Mouse (Mus musculus) cerebellum, adult 18-20 months (tissue): ENCODE results near the gene Vps18.
A peak's percentile ranks its signal among the peaks of the same experiment; 100 is the strongest.

Source experiments
- DNase-seq, 2 experiments: peaks; one replicate each; pipeline ENCODE4 v3.0.0; 2021

Vps18 gene

DNA sequence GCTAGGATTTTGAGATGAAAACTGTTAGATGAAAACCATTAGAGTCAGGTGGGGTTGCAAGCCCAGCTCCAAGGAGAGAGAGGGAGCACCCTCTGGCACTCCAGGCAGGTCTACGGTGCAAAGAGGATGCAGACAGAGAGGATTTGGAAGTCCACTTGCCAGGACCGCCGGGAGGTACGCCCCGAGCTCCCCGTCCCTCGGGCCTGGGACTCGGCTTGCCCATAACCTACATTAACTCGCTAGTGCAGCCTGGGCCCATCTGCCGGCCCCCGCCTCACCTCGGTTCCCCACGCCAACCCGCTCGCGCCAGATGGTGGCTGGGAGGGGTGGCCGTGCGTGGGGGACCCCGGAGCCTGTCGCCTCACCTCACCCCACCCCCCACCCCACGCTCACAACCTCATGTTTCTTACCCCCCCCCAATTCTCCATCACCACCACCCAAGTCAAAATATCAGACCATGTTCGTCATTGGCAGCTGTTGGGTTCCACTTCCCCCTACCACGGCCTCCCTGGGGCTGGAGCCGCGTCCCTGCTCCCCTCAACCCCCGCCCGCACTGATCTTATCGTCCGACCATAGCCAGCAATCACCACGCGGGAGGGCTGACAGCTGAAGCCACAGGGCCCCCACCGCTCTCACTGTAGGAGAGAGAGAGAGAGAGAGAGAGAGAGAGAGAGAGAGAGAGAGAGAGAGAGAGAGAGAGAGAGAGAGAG, 35.5 kb downstream of the Vps18 start:
- no peak for DNase-seq

DNA sequence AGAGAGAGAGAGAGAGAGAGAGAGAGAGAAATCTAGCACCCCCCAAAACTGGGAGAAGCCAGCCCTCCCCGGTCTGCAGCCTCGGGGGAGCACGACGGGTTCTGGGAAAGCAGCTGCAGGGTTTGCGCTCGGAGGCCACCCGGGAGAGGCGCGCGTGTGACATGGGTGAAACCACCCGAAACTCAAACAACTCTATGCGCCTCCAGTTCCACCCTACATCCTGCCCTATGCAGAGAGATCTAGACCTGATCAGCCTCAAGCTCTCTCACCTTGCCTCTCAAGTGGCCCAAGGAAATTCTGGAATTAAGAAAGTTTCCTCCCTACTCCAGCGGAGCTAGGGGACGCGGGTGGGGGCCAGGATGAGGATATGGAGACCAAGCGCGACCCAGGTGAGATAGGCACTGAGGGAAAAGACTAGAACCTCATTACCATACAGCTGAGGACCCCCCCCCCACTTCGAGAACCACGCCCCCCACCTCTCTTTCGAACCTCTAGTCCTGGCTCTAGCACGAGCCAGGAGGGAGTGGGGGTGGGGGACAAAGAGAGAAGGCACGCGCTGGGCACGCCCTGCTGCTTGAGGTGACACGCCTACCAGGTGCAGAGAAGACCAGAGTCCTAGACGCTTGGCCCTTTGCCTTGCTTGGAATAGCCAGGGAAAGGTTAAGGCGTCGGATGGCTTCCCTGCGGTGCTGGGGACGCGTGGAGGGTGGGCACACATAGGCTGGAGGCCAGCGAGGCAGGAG, 36.2 kb downstream of the Vps18 start:
- DNase-seq = no peak

DNA sequence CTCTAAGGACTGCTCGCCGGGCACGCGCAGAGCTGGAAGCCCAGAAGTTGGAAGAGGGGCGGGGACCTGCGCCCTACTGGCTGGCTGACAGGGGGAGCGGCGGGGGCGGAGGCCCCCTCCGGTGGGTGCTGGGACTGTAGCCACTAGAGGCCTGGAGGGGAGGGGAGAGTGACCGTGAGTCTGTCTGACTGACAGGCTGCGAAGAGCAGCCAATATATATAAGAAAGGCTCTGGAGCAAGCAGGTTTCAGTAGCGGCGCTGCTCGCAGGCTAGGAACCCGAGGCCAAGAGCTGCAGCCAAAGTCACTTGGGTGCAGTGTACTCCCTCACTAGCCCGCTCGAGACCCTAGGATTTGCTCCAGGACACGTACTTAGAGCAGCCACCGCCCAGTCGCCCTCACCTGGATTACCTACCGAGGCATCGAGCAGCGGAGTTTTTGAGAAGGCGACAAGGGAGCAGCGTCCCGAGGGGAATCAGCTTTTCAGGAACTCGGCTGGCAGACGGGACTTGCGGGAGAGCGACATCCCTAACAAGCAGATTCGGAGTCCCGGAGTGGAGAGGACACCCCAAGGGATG, 37.1 kb downstream of the Vps18 start, which contains the start of gene Dll4:
Gene Dll4 (plus strand): TSS at position 217 of the 576 bp plus-strand sequence.
- DNase-seq = no peak

DNA sequence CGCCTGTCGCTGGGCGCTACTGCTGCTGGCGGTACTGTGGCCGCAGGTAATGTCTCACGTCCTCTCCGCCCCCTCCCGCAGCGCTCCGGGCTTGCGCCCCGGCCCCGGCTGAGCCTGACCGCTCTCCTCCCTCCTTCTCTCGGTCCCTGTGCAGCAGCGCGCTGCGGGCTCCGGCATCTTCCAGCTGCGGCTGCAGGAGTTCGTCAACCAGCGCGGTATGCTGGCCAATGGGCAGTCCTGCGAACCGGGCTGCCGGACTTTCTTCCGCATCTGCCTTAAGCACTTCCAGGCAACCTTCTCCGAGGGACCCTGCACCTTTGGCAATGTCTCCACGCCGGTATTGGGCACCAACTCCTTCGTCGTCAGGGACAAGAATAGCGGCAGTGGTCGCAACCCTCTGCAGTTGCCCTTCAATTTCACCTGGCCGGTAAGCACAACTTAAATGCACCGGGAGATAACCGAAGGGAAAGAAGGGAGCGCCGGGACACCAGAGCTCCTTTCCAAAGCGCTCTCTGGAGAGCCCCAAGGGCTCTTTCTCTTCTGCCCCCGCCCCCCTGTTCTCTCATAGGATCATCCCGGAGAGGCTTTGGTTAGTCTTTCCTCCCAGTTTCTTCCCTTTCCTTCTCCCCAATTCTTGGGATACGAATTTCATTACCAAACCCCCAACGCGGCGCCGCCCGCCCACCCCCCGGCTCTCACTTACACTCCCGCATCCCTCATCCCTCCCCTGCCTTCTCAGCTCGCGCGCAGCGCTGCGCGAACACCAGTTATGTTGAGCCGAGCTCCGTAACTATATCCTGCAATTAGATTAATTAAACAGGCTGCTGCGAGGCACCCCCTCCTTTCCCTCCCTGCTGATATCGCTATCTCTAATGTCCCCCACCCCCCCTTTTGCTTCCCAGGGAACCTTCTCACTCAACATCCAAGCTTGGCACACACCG, 37.9 kb downstream of the Vps18 start:
- DNase-seq = peak in 1 of 2 experiments; percentile 37

DNA sequence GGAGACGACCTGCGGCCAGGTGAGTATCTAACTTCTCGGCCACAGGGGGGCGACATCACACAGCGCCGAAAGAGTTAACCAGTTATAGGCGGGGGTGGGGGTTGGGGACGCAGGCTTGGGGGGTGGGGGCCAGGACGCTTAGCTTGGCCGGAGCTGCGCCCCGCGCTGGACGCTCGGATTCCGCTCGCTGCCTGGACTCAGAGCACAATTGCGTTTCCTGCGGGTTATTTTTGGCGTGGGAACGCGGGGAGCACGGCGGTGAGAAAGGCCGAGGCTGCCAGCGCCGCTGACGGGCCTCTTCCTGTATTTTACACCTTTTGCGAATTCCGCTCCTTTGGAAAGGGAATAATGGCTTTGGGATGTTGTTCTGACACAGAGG, 38.6 kb downstream of the Vps18 start:
- DNase-seq = peak; percentile 60 to 77

DNA sequence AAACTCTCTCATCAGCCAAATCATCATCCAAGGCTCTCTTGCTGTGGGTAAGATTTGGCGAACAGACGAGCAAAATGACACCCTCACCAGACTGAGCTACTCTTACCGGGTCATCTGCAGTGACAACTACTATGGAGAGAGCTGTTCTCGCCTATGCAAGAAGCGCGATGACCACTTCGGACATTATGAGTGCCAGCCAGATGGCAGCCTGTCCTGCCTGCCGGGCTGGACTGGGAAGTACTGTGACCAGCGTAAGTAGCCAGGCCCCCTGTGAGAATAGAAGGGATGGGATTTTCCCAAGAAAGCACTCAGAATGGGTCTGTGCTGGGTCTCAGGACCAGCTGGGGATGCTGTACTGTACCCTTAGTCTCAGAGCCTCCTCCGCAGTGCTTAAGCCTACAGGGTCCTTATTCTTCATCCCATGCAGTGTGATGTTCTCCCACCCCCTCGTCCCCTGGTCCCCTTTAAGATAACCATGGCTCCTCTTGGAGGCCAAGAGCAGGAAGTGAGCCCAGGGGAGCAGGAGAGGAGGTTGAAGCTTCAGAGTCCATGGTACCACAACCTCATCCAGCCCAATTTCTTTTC, 39.5 kb downstream of the Vps18 start:
- DNase-seq = peak; percentile 39 to 50

DNA sequence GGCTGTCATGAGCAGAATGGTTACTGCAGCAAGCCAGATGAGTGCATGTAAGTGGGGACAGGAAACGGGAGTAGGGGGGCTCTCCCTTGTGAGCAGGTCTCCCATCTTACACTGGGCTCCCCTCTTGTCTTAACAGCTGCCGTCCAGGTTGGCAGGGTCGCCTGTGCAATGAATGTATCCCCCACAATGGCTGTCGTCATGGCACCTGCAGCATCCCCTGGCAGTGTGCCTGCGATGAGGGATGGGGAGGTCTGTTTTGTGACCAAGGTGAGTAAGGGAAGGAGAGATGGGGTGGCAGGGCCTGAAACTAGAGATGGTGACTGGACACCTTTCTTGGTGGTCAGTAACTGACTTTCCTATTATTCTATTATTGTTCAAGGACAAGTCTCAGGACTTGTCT, 40.0 kb downstream of the Vps18 start:
- DNase-seq = no peak

DNA sequence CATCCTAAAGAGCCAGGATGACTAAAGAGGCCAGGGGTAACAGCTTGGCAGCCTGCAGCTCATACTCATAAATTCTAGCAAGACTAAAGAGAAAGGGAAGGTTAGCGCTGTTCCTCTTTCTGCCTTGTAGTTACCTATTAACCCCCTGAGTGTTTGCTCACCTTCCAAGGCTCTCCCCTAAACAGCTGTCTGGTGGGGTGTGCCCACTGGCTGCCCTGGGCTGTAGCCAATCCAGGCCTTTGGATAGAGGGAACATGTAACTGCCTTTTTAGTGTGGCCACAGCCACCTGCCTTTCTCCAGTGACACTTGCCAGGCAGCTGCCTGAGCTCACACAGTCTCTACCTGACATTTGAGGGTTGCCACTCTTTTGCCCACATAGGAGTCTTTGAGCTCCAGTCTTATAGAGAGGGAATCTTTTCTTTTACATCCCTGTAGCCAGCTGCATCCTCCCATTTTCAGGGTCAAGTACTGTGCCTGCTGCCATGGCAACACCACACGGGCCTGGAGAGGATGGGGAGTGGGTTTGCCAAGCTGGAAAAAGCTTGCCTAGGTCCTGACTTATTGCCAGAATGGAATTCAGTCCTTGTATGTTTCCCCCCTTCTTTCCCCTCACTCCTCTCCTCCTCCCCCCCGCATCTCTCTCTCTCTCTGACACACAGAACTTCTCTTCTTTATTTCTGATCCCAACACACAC, 40.7 kb downstream of the Vps18 start:
- no peak for DNase-seq

DNA sequence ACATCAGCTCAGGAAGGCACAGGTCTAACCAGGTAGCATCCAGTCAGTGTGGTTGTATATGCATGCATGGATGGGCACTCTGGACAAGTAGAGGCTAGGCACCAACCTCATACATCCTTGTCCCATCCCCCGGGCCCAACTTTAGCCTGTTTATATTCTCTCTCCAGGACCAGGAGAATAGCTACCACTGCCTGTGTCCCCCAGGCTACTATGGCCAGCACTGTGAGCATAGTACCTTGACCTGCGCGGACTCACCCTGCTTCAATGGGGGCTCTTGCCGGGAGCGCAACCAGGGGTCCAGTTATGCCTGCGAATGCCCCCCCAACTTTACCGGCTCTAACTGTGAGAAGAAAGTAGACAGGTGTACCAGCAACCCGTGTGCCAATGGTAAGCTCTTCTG, 42.3 kb downstream of the Vps18 start:
- no peak for DNase-seq

DNA sequence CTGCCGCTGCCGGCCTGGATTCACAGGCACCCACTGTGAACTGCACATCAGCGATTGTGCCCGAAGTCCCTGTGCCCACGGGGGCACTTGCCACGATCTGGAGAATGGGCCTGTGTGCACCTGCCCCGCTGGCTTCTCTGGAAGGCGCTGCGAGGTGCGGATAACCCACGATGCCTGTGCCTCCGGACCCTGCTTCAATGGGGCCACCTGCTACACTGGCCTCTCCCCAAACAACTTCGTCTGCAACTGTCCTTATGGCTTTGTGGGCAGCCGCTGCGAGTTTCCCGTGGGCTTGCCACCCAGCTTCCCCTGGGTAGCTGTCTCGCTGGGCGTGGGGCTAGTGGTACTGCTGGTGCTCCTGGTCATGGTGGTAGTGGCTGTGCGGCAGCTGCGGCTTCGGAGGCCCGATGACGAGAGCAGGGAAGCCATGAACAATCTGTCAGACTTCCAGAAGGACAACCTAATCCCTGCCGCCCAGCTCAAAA, 43.7 kb downstream of the Vps18 start:
- DNase-seq = no peak

DNA sequence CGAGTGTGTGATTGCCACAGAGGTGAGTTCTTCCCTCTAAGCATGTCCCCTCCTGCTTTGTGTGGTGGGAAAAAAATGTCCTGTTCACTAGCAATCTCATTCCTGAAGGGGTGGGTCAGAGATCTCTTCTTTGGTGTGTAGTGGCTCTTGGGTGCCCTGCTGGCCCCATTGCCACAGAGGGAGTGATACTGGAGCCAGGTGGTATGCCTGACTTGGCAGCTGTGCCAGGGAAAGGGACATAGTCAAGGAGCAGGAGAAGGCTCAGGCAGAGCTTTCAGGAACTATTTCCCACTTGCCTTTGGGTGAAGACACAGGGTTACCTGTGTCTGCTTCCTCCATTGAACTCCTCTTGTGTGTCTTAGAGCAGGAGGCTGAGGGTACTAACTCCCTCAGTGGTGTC, 45.6 kb downstream of the Vps18 start:
- no peak for DNase-seq

DNA sequence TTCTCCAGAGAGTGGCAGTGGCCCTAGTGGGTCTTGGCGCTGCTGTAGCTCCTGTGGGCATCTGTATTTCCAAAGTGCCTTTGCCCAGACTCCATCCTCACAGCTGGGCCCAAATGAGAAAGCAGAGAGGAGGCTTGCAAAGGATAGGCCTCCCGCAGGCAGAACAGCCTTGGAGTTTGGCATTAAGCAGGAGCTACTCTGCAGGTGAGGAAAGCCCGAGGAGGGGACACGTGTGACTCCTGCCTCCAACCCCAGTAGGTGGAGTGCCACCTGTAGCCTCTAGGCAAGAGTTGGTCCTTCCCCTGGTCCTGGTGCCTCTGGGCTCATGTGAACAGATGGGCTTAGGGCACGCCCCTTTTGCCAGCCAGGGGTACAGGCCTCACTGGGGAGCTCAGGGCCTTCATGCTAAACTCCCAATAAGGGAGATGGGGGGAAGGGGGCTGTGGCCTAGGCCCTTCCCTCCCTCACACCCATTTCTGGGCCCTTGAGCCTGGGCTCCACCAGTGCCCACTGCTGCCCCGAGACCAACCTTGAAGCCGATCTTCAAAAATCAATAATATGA, 46.5 kb downstream of the Vps18 start:
- DNase-seq = no peak

DNA sequence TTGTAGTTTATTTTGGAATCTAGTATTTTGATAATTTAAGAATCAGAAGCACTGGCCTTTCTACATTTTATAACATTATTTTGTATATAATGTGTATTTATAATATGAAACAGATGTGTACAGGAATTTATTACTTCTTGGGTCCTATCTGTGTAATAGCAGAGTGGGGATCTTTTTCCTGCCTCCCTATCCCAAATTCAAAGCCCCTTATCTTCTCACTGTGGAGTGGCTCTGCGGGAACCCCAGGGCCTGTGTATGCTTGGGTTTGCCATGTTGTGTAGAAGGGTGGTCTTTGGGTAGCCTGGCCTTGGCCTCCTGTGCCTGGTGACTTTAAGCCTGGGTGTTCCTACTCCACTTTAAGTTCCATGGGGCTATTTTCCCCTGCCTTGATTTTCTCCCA, 47.0 kb downstream of the Vps18 start:
- DNase-seq = no peak

DNA sequence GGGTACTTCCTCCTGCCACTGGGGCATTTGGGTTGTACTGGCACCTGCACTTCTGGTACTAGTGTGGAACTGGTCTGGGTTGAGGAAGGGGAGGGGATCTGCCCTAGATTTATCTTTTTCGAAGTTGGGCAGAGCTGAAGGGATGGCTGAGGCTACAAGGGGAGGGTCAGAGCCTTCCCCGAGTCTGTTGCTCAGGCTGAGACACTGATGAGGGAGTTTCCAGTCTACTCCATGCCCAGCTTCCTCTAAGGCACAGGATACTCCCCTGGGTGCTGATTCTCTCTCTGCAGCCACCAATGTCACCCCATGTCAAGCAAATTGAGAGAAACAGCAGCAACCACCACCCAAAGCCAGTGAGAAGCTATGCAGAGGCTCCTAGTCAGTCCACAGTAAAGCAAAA, 47.5 kb downstream of the Vps18 start:
- DNase-seq = no peak

DNA sequence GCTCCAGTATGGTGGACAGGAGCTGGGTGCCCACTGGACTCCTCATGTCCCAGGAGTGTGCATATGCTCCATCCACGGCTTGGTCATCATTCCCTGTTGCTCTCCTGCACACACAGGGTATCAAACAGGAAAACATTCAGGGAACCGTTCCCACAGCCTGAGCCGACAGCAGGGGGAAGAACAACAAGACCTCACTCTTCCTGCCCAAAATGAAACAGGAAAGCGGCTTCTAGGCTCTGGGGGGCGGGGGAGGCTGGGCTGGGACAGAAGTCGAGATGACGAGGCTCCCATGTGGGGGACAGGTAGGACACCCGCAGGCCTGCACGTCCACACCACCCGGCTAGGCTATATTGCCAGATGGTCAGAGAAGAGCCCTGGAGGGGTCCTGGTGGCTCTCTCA, 47.9 kb downstream of the Vps18 start:
- no peak for DNase-seq

DNA sequence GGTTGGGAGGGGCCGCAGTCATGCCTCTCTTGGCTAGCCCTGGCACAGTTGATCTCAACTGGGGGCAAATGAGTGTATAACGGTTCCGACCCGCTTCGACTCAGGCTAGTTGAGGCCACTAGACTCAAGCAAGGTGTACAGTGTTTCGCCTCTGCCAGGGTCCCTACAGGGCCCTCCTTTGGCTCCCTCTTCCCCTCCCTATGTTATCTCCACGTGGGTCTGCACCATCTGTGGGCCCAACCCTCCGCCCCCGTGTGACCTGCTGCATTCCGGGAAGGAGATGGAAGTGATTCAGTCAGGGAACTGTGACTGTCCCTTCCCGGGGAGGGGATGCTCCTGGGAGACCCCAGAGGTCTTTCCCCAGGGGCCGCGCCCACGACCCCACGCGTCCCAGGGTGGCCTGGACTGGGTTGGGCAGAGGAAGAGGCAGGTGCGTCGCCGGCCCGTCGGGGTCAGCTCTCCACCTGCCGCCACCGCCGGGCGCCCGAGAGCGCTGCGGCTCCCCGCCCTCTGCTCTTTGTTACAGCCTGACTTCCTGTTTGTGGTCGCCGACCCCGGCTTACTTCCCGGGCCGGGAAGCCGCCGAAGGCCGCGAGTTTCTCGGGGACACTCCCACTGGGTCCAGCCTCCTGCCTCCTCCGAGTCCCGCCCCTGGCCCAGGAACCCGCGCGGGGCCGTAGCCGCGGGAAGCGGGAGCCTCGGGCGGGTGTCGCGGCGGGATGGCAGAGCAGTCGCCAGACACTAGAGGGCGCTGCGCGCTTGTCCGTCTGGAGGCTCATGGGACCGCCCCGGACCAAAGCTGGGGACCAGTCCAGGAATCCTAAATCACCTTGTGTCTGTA, 49.1 kb downstream of the Vps18 start:
- peak; percentile 90 to 96 for DNase-seq

DNA sequence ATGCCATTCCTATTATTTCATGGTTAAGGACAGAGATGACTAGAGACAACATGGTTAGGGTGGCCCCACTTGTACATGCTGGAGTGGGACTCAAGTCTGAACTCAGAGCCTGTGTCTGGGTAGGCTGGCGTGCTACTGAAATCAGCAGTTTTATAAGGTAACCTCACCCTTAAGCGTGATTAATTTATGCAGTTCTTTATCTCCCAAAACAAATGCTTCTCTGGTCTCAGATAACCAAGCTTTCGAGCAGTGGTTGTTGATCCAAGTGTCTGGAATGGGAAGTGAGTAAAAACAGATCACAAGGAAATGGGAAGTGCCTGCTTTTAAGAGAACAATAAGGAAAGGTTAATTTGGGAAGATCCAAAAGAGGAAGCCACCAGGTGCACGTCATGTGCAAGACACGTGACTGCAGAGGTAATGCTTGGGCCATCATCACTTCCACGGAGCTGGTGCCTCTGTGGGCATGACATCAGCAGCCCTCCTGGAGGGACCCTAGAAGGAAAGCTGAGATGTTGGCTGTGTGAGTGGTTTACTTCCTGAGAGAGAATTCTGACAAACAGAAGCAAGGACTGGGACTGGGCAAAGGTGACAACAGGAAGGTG, 56.1 kb downstream of the Vps18 start:
- DNase-seq = no peak
